15 mouse cellular contexts compared by ENCODE assay signal in genomic region chr1:152798125-152798524, GRCm38 (mm10). TPM values are rescaled to one million over a fixed set of nuclear protein-coding genes. Genes with fewer than 3 reads are reported as not detected.
A peak's percentile ranks its signal among the peaks of the same experiment; 100 is the strongest.
DNase-seq lines count a peak whose midpoint lies in the region; ATAC-seq and TF ChIP-seq lines count a peak whose summit lies in the region.
"Had no signal": no experiment of that assay in that cellular context is flagged by ENCODE, and none has a peak within 500 bp of the region (broad histone marks: within the 10 kb centered on the region; RNA-seq: fewer than 3 reads in every experiment).

No protein-coding gene starts in this region.

- H3K27ac ChIP-seq in lung, embryonic 14.5 days (ENCODE audit: low read depth), result no peak overlapping the region
- peak overlapping the region; percentile 72 for H3K27ac ChIP-seq in bone marrow, adult 2 months (ENCODE audit: control insufficient read depth, insufficient read depth, low read depth, low read length, poor library complexity)
- peak overlapping the region; percentile 67 for H3K27ac ChIP-seq in heart, postnatal 0 days (ENCODE audit: low read depth)
- H3K27ac ChIP-seq: embryonic facial prominence, embryonic 13.5 days; neural tube, embryonic 13.5 days had no signal

- no peak overlapping the region for H3K9ac ChIP-seq in lung, embryonic 14.5 days
- no peak overlapping the region for H3K9ac ChIP-seq in heart, postnatal 0 days (replicated peaks; ENCODE audit: low read depth, low read length)
- H3K9ac ChIP-seq: embryonic facial prominence, embryonic 13.5 days; neural tube, embryonic 13.5 days had no signal

- no peaks in the 10 kb centered on the region for H3K27me3 ChIP-seq in lung, embryonic 14.5 days (ENCODE audit: insufficient read depth, low read length)
- H3K27me3 ChIP-seq in heart, postnatal 0 days (ENCODE audit: control insufficient read depth, insufficient read depth, low read length), result no peaks in the 10 kb centered on the region
- H3K27me3 ChIP-seq: embryonic facial prominence, embryonic 13.5 days; megakaryocyte, embryonic 14.5 days; neural tube, embryonic 13.5 days; Patski had no signal

- no peak for TF ChIP-seq POLR2A in bone marrow, adult 2 months (IDR thresholded peaks at IDR 0.05; ENCODE audit: borderline replicate concordance, control insufficient read depth, low read depth, low read length)

- TF ChIP-seq CTCF in lung, embryonic 14.5 days (IDR thresholded peaks at IDR 0.05; ENCODE audit: low read depth), result no peak
- no peak for TF ChIP-seq CTCF in bone marrow, adult 2 months (IDR thresholded peaks at IDR 0.05; ENCODE audit: control insufficient read depth, insufficient read depth, low read length)
- no peak for TF ChIP-seq CTCF in heart, postnatal 0 days (IDR thresholded peaks at IDR 0.05; ENCODE audit: low read depth)

- H3K36me3 ChIP-seq in lung, embryonic 14.5 days (ENCODE audit: insufficient read depth), result no peaks in the 10 kb centered on the region
- no peaks in the 10 kb centered on the region for H3K36me3 ChIP-seq in heart, postnatal 0 days (replicated peaks; ENCODE audit: control insufficient read depth, insufficient read depth, low read length)
- H3K36me3 ChIP-seq: embryonic facial prominence, embryonic 13.5 days; neural tube, embryonic 13.5 days had no signal

- no peak overlapping the region for H3K4me3 ChIP-seq in lung, embryonic 14.5 days (ENCODE audit: low read depth, low read length)
- H3K4me3 ChIP-seq in bone marrow, adult 2 months (replicated peaks; ENCODE audit: control insufficient read depth, low read depth, low read length), result no peak overlapping the region
- H3K4me3 ChIP-seq in heart, postnatal 0 days (ENCODE audit: low read depth, low read length), result no peak overlapping the region
- H3K4me3 ChIP-seq: embryonic facial prominence, embryonic 13.5 days; megakaryocyte, embryonic 14.5 days; neural tube, embryonic 13.5 days had no signal

- 0 out of 2 replicates have a peak, but pooled peaks cover 3% of the 10 kb centered on the region for H3K4me1 ChIP-seq in lung, embryonic 14.5 days (ENCODE audit: insufficient read depth)
- H3K4me1 ChIP-seq in bone marrow, adult 2 months (ENCODE audit: control insufficient read depth, insufficient read depth, low read length), result peaks cover 3% of the 10 kb centered on the region; the same call in 1 of the 2 replicates
- H3K4me1 ChIP-seq in heart, postnatal 0 days (ENCODE audit: control insufficient read depth, insufficient read depth), result 0 out of 2 replicates have a peak, but pooled peaks cover 12% of the 10 kb centered on the region

- no peak for TF ChIP-seq EP300 in heart, postnatal 0 days (IDR thresholded peaks at IDR 0.05; ENCODE audit: low read depth)

- no peaks in the 10 kb centered on the region for H3K9me3 ChIP-seq in lung, embryonic 14.5 days (ENCODE audit: low read depth, low read length)
- no peaks in the 10 kb centered on the region for H3K9me3 ChIP-seq in heart, postnatal 0 days (replicated peaks; ENCODE audit: control insufficient read depth, low read length)
- H3K9me3 ChIP-seq: embryonic facial prominence, embryonic 13.5 days; neural tube, embryonic 13.5 days had no signal

- peak; percentile 62 for DNase-seq in lung, embryonic 14.5 days
- DNase-seq in lung, postnatal 14 days, result no peak
- peak; percentile 63 for DNase-seq in heart, postnatal 0 days (ENCODE audit: low spot score)
- no peak for DNase-seq in right cerebral cortex, postnatal 4 days
- DNase-seq in thymus, postnatal 36 days, result no peak
- no peak for DNase-seq in frontal cortex, postnatal 14 days (ENCODE audit: low spot score in 2 of 2)
- DNase-seq: spleen, adult 18-20 months had no signal

- WGBS in lung, embryonic 14.5 days, result 48% methylated on average over 9 of the region's 9 CpGs
- WGBS in bone marrow, adult 2 months, result 7% methylated on average over 9 of the region's 9 CpGs
- WGBS in heart, postnatal 0 days, result 48% methylated on average over 9 of the region's 9 CpGs

- no peak overlapping the region for H3K4me2 ChIP-seq in lung, embryonic 14.5 days
- H3K4me2 ChIP-seq in heart, postnatal 0 days (ENCODE audit: low read depth, low read length), result no peak overlapping the region
- H3K4me2 ChIP-seq: embryonic facial prominence, embryonic 13.5 days; neural tube, embryonic 13.5 days had no signal

- peak; percentile 29; the same call in 1 of the 2 replicates for ATAC-seq in lung, embryonic 14.5 days (ENCODE audit: insufficient read depth)
- peak; percentile 72 for ATAC-seq in heart, postnatal 0 days (ENCODE audit: insufficient read depth, low read depth)
- 0 out of 2 replicates have a peak, but pooled peaks have one; percentile 28 for ATAC-seq in megakaryocyte-erythroid progenitor cell, adult 5-6 weeks (replicated peaks; ENCODE audit: low FRiP score, low TSS enrichment, poor library complexity, severe bottlenecking)
- ATAC-seq: inflammation-experienced regulatory T-cells, adult 6 months; Patski had no signal

RNA-seq across cellular contexts. Expression of gene Ncf2, which starts 1.9 kb away (rescaled TPM):
- polyA plus RNA-seq in lung, embryonic 14.5 days (2014; fragmentation: Nextera tagmentation; extraction: Ambion mirVana), result 4.7 and 5.4 TPM in 2 replicates
- polyA plus RNA-seq in bone marrow, adult 2 months (2011; ENCODE audit: insufficient read depth, insufficient read length, low replicate concordance, missing spikeins), result 43.0 and 112 TPM in 2 replicates
- total RNA-seq in heart, postnatal 0 days (2014; rRNA removed; ENCODE audit: low replicate concordance), result 2.3 and 5.8 TPM in 2 replicates
- polyA plus RNA-seq in heart, postnatal 0 days (2015; fragmentation: Nextera tagmentation; extraction: Ambion mirVana), result 1.6 and 2.4 TPM in 2 replicates
- 9.9 and 10.2 TPM in 2 replicates for total RNA-seq in megakaryocyte-erythroid progenitor cell, adult 5-6 weeks (2014; fragmentation: Nextera tagmentation)
- 24.3 and 37.1 TPM in 2 replicates for total RNA-seq in megakaryocyte-erythroid progenitor cell, adult 5-6 weeks (2017)

RNA-seq across cellular contexts. Expression of gene Arpc5, which starts 31.8 kb away (rescaled TPM):
- 253 and 271 TPM in 2 replicates for polyA plus RNA-seq in lung, embryonic 14.5 days (2014; fragmentation: Nextera tagmentation; extraction: Ambion mirVana)
- polyA plus RNA-seq in bone marrow, adult 2 months (2011; ENCODE audit: insufficient read depth, insufficient read length, low replicate concordance, missing spikeins), result 143 and 180 TPM in 2 replicates
- 94.3 and 95.1 TPM in 2 replicates for total RNA-seq in heart, postnatal 0 days (2014; rRNA removed; ENCODE audit: low replicate concordance)
- polyA plus RNA-seq in heart, postnatal 0 days (2015; fragmentation: Nextera tagmentation; extraction: Ambion mirVana), result 136 and 152 TPM in 2 replicates
- total RNA-seq in megakaryocyte-erythroid progenitor cell, adult 5-6 weeks (2014; fragmentation: Nextera tagmentation), result 154 and 163 TPM in 2 replicates
- 112 and 121 TPM in 2 replicates for total RNA-seq in megakaryocyte-erythroid progenitor cell, adult 5-6 weeks (2017)

RNA-seq across cellular contexts. Expression of gene Rgl1, which starts 32.0 kb away (rescaled TPM):
- 46.7 and 54.5 TPM in 2 replicates for polyA plus RNA-seq in lung, embryonic 14.5 days (2014; fragmentation: Nextera tagmentation; extraction: Ambion mirVana)
- polyA plus RNA-seq in bone marrow, adult 2 months (2011; ENCODE audit: insufficient read depth, insufficient read length, low replicate concordance, missing spikeins), result 8.6 and 9.2 TPM in 2 replicates
- 38.9 and 48.1 TPM in 2 replicates for total RNA-seq in heart, postnatal 0 days (2014; rRNA removed; ENCODE audit: low replicate concordance)
- 36.7 and 41.6 TPM in 2 replicates for polyA plus RNA-seq in heart, postnatal 0 days (2015; fragmentation: Nextera tagmentation; extraction: Ambion mirVana)
- total RNA-seq in megakaryocyte-erythroid progenitor cell, adult 5-6 weeks (2014; fragmentation: Nextera tagmentation), result 2.8 and 7.3 TPM in 2 replicates
- 2.7 and 4.5 TPM in 2 replicates for total RNA-seq in megakaryocyte-erythroid progenitor cell, adult 5-6 weeks (2017)

RNA-seq across cellular contexts. Expression of gene Apobec4, which starts 47.8 kb away (rescaled TPM):
- 0.16 TPM in 1 of 2 replicates, not detected in the other for polyA plus RNA-seq in lung, embryonic 14.5 days (2014; fragmentation: Nextera tagmentation; extraction: Ambion mirVana)
- not detected in 2 replicates for polyA plus RNA-seq in bone marrow, adult 2 months (2011; ENCODE audit: insufficient read depth, insufficient read length, low replicate concordance, missing spikeins)
- not detected in 2 replicates for total RNA-seq in heart, postnatal 0 days (2014; rRNA removed; ENCODE audit: low replicate concordance)
- polyA plus RNA-seq in heart, postnatal 0 days (2015; fragmentation: Nextera tagmentation; extraction: Ambion mirVana), result not detected in 2 replicates
- total RNA-seq in megakaryocyte-erythroid progenitor cell, adult 5-6 weeks (2014; fragmentation: Nextera tagmentation), result not detected in 2 replicates
- not detected in 2 replicates for total RNA-seq in megakaryocyte-erythroid progenitor cell, adult 5-6 weeks (2017)
- total RNA-seq: layer of hippocampus, postnatal 25 days had no signal
- polyA plus RNA-seq: embryonic facial prominence, embryonic 13.5 days; inflammation-experienced regulatory T-cells, adult 6 months; neural tube, embryonic 13.5 days; Patski had no signal

Comparison
In these comparisons a context has a peak if more than half of its experiments do, and no peak if none do; other contexts are left out.
1. DNase-seq: peak in lung, embryonic 14.5 days (single experiment) and heart, postnatal 0 days (single experiment); none in lung, postnatal 14 days (single experiment), right cerebral cortex, postnatal 4 days (single experiment), thymus, postnatal 36 days (0 of 2) and frontal cortex, postnatal 14 days (0 of 2).
2. Peak in every context shown above with its lines, with median percentiles within 50 percentile points of each other: ATAC-seq.